Mouse (Mus musculus) cerebellum, adult 9-10 months (tissue): ENCODE measurements at regions not wholly inside any gene's neighbourhood (a gene's known extent, or its start where the extent isn't known, plus 50 kb on each side); places are given as distances from the start of the nearest gene placed in this dataset.

Source experiments
- DNase-seq: peaks from one replicate; pipeline ENCODE4 v3.0.0; 2022

GRCm38 (mm10) chr7:115382876-115383275, 639.4 kb downstream of the Insc start:
- no peak for DNase-seq

GRCm38 (mm10) chr7:115388874-115389273, 645.4 kb downstream of the Insc start:
- DNase-seq = no peak

GRCm38 (mm10) chr7:115392520-115392919, 646.1 kb downstream of the Sox6 start:
- no peak for DNase-seq

- no peak for DNase-seq
Observed at GRCm38 (mm10) chr7:115398202-115398601, 640.4 kb downstream of the Sox6 start.

GRCm38 (mm10) chr7:115399461-115399860, 639.1 kb downstream of the Sox6 start:
- no peak for DNase-seq

- DNase-seq = no peak
Observed at GRCm38 (mm10) chr7:115407889-115408288, 630.7 kb downstream of the Sox6 start.

GRCm38 (mm10) chr7:115408915-115409314, 629.7 kb downstream of the Sox6 start:
- DNase-seq = no peak

GRCm38 (mm10) chr7:115410501-115411230, 627.9 kb downstream of the Sox6 start:
- no peak for DNase-seq

GRCm38 (mm10) chr7:115411456-115411855, 627.1 kb downstream of the Sox6 start:
- DNase-seq = no peak

GRCm38 (mm10) chr7:115415147-115415561, 623.4 kb downstream of the Sox6 start:
- no peak for DNase-seq
